Mouse (Mus musculus) stomach, embryonic 15.5 days (tissue): ENCODE data around the gene Gm20388. TPM values are rescaled to one million over a fixed set of nuclear protein-coding genes. Genes with fewer than 3 reads are reported as not detected.

ENCODE experiments used
- ATAC-seq: fragments of 200-750 bp; cut with Nextera tagmentation; 2 replicates; pipeline ENCODE4 v1.8.0; 2017; ENCODE audit warnings: low read depth, moderate number of reproducible peaks, moderate TSS enrichment; ENCODE audit not compliant: insufficient read depth, low FRiP score
- H3K27ac ChIP-seq: fragments of 300-500 bp; sonication (generic); 2 replicates; pipeline ENCODE4 v1.5.1; 2015; ENCODE audit warnings: mild to moderate bottlenecking, inconsistent platforms
- H3K27me3 ChIP-seq: fragments of 300-500 bp; sonication (generic); replicated peaks from 2 replicates; pipeline ENCODE4 v1.6.1; 2015; ENCODE audit warnings: inconsistent platforms
- H3K36me3 ChIP-seq: fragments of 300-500 bp; sonication (generic); 2 replicates; pipeline ENCODE4 v1.6.1; 2015; ENCODE audit warnings: inconsistent platforms
- H3K4me1 ChIP-seq: fragments of 300-500 bp; sonication (generic); 2 replicates; pipeline ENCODE4 v1.6.1; 2015; ENCODE audit warnings: inconsistent platforms
- H3K4me2 ChIP-seq: fragments of 300-500 bp; sonication (generic); 2 replicates; pipeline ENCODE4 v1.6.1; 2015; ENCODE audit warnings: mild to moderate bottlenecking, inconsistent platforms
- H3K4me3 ChIP-seq: fragments of 300-500 bp; sonication (generic); replicated peaks from 2 replicates; pipeline ENCODE4 v1.5.1; 2015; ENCODE audit warnings: inconsistent platforms
- H3K9ac ChIP-seq: fragments of 300-500 bp; sonication (generic); 2 replicates; pipeline ENCODE4 v1.6.1; 2015; ENCODE audit warnings: inconsistent platforms
- H3K9me3 ChIP-seq: fragments of 300-500 bp; sonication (generic); 2 replicates; pipeline ENCODE4 v1.6.1; 2016; ENCODE audit warnings: inconsistent platforms
- WGBS: fragments of 180-500 bp; shearing (Covaris S2); methylation state at CpG from one replicate; pipeline ENCODE4 v1.1.7; 2015; 5-methylcytosine and 5-hydroxymethylcytosine counted together
- polyA plus RNA-seq: library from polyadenylated mRNA; unstranded; fragments of >200 nt; fragmentation: Nextera tagmentation; extraction: Ambion mirVana; gene quantifications from 2 replicates; pipeline ENCODE4 v1.2.1, GENCODE M21; 2015

The Gm20388 gene
- polyA plus RNA-seq, 1 experiment from 2014 or later: not detected

DNA sequence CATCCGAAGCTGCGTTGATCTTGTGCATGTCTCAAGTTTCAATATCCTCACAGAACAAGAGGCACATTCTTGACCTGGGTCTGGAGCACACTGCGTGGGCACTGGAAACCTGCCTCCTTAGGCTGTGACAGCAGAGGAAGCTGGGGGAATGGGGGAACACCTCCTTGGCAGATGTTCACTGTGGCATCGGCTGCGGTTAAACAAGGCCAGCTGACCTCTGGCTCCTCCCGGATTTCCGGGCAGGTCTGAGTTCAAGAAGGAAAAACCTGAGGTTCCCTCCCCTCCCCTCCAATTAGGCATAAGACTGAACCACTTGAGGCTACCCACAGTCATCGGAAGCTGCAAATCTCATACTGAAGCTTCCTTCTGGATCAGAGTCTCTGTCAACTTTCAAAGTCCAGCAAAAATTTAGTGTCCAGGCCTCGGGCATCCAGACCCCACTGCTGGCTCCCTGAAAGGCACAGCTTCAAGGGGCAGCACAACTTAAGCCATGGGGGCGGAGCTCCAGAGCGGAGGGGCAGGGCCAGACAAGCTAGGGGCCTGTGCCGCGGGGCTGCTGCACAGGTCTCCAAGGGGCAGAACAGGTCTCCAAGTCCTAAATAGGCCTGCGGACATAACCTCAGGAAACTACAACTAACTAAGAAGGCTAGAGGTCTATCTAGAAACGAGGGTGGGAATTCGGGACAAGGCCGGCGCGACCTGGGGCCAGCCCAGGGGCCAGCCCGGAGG, 2370.1 kb downstream of the Gm20388 start:
- peak overlapping the region; percentile 69 for H3K4me3 ChIP-seq
- peak overlapping the region; percentile 96 for H3K4me2 ChIP-seq
- 8% methylated on average over 20 of the region's 20 CpGs for WGBS
- peak overlapping the region; percentile 83 for H3K27ac ChIP-seq
- no peaks in the 10 kb centered on the region for H3K36me3 ChIP-seq
- H3K9me3 ChIP-seq: no peaks in the 10 kb centered on the region
- no peaks in the 10 kb centered on the region for H3K27me3 ChIP-seq
- H3K4me1 ChIP-seq: peaks cover 40% of the 10 kb centered on the region
- 0 out of 2 replicates have a peak overlapping the region, but pooled peaks have one; percentile 10 for H3K9ac ChIP-seq
- peak; percentile 27 for ATAC-seq

DNA sequence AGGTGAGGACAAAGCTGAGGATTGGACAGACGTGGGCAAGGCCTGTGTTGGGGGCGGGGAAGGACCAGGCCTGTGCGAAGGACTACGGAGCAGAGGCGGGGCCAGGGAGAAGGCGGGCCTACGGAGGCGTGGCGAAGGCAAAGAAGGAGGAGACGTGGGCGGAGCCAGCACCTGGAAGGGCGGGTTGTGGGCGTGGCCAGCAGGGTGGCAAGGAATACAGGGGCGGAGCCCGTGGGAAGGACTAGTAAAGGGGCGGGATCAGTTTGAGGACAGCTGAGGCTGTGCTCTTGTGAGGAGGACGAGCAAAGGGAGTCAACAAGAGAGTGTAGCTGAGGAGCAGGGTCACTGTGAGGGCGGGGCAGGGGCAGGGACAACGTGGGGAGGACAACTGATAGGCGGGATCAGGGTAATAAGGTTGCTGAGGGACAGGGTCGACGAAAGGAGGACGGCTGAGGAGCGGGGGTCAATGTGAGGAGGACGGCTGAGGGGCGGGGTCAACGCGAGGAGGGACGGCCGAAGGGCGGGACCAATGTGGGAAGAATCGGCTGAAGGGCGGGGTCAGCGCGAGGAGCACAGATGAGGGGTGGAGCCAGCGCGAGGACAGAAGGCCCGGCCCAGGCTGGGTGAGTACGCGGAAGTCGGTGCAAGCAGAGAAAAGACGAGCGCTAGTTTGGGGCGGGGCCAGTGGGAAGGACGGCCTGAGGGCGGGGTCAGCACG, 2370.8 kb downstream of the Gm20388 start:
- ATAC-seq: peak; percentile 91
- no peaks in the 10 kb centered on the region for H3K27me3 ChIP-seq
- no peaks in the 10 kb centered on the region for H3K9me3 ChIP-seq
- H3K27ac ChIP-seq: peak overlapping the region; percentile 83
- WGBS: under 1% methylated on average over 42 of the region's 47 CpGs
- peaks cover 43% of the 10 kb centered on the region for H3K4me1 ChIP-seq
- no peaks in the 10 kb centered on the region for H3K36me3 ChIP-seq
- H3K4me2 ChIP-seq: peak overlapping the region; percentile 96
- peak overlapping the region; percentile 69 for H3K4me3 ChIP-seq
- H3K9ac ChIP-seq: 0 out of 2 replicates have a peak overlapping the region, but pooled peaks have one; percentile 10

DNA sequence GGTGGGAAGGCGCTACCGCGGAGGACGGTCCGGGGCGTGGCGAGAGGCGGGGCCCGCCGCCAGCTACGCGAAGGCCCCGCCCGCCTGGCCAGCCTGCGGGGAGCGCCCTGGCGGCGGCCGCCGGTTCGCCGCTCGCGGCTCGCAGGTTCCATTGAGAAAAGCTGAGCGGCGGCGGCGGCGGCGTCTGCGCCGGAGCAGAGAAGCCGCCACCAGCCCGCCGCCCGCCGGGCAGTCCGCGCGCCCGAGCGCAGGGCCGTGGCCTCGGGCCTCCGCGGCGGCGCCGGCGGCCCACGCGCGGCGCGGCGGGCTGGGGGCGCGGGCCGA, 2371.4 kb downstream of the Gm20388 start, which contains the start of gene Zfpm1:
TSS of gene Zfpm1 (plus strand) at position 107 of the 324 bp plus-strand sequence.
- Histone ChIP-seq H3K27me3 (no peaks in the 10 kb centered on the region), H3K4me1 (peaks cover 46% of the 10 kb centered on the region), H3K9ac (peak within 1 kb of the TSS; percentile 77), H3K4me2 (peak within 1 kb of the TSS; percentile 96), H3K4me3 (peak within 1 kb of the TSS; percentile 69), H3K36me3 (no peaks in the 10 kb centered on the region), H3K9me3 (no peaks in the 10 kb centered on the region), H3K27ac (peak within 1 kb of the TSS; percentile 83)
- under 1% methylated on average over 43 of the region's 60 CpGs for WGBS
- no peak for ATAC-seq

DNA sequence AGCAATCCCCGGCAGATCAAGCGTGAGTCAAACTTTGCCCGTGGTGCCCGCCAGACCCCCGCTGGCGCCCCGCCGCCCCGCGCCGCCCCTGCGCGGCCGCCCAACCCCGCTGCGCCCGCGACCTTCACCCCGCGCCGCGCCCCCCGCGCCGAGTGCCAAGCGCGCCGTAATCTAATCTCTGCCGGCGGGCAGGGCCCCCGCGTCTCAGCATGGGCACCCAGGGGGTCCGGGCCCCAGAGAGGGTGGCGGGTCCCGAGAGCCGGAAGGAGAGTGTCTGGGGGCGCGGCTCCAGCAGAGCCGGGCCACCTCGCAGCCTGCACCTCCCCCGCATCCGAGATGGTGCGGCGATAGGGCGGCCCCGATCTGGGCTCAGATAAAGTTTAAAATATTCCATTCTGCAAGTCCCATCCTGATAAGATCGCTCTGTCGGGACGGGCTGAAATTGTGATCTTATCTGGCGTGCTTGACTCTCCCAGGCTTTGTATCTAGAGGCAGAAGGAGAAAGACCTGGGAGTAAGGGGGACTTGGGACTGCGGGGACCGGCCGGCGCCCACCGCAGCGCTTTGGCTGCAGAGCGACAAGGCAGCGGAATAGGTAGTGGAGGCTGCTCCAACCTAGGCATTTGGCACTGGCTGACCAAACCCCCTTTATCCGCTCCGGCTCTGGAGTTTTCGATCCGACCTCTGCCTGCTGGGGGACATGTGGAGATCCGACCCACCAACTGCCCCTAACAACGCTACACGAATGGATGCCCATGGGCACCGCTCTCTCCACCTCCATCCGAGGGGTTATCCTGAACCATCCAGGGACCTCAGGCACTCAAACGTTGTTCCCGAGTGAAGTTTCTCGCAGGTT, 2372.1 kb downstream of the Gm20388 start:
- WGBS: 1% methylated on average over 67 of the region's 70 CpGs
- Histone ChIP-seq H3K27ac (peak overlapping the region; percentile 83), H3K4me3 (peak overlapping the region; percentile 69), H3K4me1 (peaks cover 46% of the 10 kb centered on the region), H3K9me3 (no peaks in the 10 kb centered on the region), H3K9ac (peak overlapping the region; percentile 77), H3K4me2 (peak overlapping the region; percentile 96), H3K36me3 (no peaks in the 10 kb centered on the region), H3K27me3 (no peaks in the 10 kb centered on the region)
- no peak for ATAC-seq

DNA sequence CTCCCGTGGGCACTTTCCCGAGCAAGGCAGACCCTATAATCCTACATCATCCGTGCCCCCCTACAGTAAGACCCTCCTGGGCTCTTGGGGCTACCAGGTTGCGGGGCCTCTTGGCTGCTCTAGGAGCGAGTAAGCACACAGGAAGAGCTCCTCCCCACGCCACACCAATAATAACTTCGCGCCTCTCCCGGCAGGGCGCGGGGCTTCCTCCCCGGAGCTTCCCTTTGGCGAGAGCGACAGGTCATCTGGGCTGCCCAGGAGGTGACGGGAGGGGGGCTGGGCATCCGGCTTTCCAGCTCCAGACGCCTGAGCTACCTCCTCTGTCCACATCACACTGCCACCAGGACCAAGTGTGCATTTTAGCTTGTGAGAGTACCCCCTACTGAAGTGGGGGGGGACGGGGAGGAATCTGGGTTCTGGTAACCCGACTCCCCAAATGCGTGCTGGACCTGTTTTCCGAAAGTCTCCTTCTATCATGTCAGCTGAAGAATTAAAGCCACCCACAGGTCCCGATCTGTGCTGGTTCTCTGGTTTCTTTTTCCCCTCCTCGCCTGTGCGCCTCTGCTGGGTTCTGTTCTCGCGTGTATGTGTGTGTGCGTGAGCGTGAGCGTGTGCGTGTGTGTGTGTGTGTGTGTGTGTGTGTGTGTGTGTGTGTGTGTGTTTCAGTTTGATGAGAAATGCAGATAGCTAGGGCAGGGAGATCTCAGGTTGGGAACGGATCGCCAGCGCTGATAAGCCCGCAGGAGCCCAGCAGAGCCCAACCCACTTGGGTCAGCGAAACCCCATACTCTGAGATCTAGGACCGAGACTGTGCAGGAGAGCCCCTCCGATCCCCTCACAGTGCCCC, 2372.9 kb downstream of the Gm20388 start:
- Histone ChIP-seq H3K4me2 (peak overlapping the region; percentile 96), H3K36me3 (no peaks in the 10 kb centered on the region), H3K9ac (peak overlapping the region; percentile 54), H3K27me3 (no peaks in the 10 kb centered on the region), H3K4me3 (peak overlapping the region; percentile 69), H3K27ac (peak overlapping the region; percentile 83), H3K9me3 (no peaks in the 10 kb centered on the region), H3K4me1 (peaks cover 46% of the 10 kb centered on the region)
- no peak for ATAC-seq
- WGBS: under 1% methylated on average over 37 of the region's 37 CpGs

DNA sequence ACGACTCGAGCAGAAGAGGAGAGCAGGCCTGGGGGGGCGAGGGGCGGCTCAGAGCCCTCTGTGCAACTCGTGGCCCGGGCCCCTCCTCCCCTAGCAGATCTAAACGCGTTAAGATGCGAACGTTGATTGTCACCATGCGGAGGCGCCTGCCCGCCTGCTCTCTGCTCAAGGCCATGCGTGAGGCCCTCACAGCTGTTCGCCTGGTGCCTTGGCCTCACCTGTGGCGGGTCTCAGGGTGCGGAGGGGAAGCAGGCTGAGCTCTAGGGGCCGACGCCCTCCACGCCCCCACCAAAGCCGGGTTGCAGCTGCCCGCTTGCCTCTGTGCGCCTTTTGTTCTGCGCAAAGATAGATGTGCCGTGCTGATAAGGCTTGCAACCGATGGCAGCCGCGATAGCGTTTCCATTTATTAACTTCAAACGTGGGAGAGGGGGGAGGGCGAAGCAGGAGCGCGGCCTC, 2373.6 kb downstream of the Gm20388 start:
- ATAC-seq: no peak
- Histone ChIP-seq H3K27me3 (no peaks in the 10 kb centered on the region), H3K9ac (peak overlapping the region; percentile 54), H3K27ac (peak overlapping the region; percentile 83), H3K36me3 (no peaks in the 10 kb centered on the region), H3K4me2 (peak overlapping the region; percentile 96), H3K4me1 (peaks cover 46% of the 10 kb centered on the region), H3K4me3 (peak overlapping the region; percentile 69), H3K9me3 (no peaks in the 10 kb centered on the region)
- WGBS: 2% methylated on average over 33 of the region's 33 CpGs

DNA sequence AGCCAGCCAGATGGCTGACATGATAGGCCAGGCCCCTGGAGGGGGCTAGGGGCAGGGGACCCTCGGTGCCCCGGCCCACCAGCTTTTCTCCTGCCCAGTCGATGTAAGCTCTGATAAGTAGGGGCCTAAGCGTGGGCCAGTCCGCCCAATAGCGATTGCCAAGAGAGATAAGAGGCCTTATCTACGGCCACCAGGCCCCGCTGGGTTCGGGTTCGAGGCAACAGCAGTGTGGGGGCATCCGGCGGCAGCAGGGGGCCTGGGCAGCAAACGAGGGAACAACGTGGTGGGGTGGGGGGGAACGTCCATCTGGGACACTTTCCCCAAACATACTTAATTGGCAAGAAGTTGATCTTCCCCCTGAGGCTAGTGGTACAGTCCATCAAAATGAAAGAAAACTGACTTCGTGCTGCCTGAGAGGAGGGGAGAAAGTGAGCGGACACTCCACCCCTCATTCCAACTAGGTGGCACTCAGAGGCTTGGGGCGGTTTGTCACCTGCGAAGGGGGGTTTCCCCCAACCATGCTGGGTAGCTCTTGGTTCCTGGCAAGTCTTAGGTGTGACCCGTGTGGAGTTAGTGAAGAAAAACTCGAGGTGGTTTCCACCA, 2374.1 kb downstream of the Gm20388 start:
- H3K4me2 ChIP-seq: peak overlapping the region; percentile 96
- no peaks in the 10 kb centered on the region for H3K36me3 ChIP-seq
- WGBS: 12% methylated on average over 21 of the region's 21 CpGs
- H3K9ac ChIP-seq: peak overlapping the region; percentile 54; the same call in 1 of the 2 replicates
- H3K4me3 ChIP-seq: peak overlapping the region; percentile 69
- H3K4me1 ChIP-seq: peaks cover 46% of the 10 kb centered on the region
- H3K9me3 ChIP-seq: no peaks in the 10 kb centered on the region
- H3K27me3 ChIP-seq: no peaks in the 10 kb centered on the region
- peak overlapping the region; percentile 83 for H3K27ac ChIP-seq
- no peak for ATAC-seq

DNA sequence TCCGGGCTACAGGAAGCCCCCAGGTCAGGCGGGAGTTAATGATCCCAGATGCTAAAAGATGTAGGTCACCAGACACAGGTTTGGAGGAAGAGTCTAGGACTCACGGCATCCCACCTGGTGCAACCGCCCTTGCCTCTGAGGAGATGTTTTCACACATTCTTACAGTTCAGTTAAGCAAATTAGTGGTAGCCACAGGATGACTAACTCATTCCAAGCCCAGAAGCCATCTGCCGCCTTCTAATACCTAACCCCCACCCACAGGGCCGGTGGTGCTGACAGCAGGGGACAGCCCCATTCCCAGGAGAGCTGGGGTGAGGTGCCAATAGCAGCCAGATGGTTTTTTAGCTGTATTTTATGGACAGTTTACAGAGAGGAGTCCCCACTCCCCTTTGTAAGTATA, 2375.1 kb downstream of the Gm20388 start:
- Histone ChIP-seq H3K4me1 (peaks cover 47% of the 10 kb centered on the region), H3K36me3 (no peaks in the 10 kb centered on the region), H3K4me2 (peak overlapping the region; percentile 96), H3K4me3 (no peak overlapping the region), H3K9ac (no peak overlapping the region), H3K27me3 (no peaks in the 10 kb centered on the region), H3K27ac (peak overlapping the region; percentile 32), H3K9me3 (no peaks in the 10 kb centered on the region)
- 74% methylated on average over 6 of the region's 6 CpGs for WGBS
- no peak for ATAC-seq

DNA sequence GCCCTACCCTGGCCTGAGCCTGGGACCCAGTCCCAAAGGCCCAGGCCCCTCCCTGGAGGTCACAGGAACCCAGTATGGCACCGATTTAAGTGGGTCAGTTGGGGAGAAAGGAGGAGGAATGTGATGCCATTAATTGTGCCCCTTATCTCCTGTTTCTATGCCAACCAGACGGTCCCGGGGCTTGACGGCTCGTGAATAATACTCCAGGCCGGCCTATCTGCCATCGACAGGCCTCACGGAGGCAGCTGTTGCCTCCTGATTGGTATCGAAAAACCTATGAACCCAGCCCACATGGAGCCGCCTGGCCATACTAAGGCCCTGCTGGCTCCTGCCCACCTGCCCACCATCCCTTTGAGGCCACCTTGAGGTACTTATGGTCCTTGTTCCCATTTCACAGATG, 2376.3 kb downstream of the Gm20388 start:
- Histone ChIP-seq H3K4me2 (0 out of 2 replicates have a peak overlapping the region, but pooled peaks have one; percentile 1), H3K9ac (no peak overlapping the region), H3K27ac (peak overlapping the region; percentile 32; the same call in 1 of the 2 replicates), H3K36me3 (no peaks in the 10 kb centered on the region), H3K4me1 (peaks cover 51% of the 10 kb centered on the region), H3K27me3 (no peaks in the 10 kb centered on the region), H3K4me3 (no peak overlapping the region), H3K9me3 (no peaks in the 10 kb centered on the region)
- ATAC-seq: peak; percentile 11; the same call in 1 of the 2 replicates
- WGBS: 58% methylated on average over 10 of the region's 10 CpGs

DNA sequence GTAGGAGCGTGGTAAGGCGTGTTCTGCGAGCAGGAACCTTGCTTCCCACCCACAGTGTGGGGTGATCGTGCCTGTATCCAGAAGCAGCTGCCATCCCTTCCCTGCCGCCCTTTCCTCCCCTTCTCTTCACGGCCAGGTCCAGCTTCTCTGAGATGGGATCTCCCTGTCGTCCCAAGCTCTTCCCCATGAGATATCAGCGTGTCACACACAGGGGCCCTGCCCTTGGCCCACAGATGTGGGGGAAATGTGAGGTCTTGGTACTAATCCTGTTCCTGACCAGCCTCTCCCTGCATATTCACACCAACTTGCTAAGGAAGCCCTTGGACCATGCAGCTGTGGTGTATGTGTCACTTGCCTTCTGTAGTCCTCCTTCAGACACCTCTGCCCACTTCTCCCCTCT, 2377.1 kb downstream of the Gm20388 start:
- no peaks in the 10 kb centered on the region for H3K27me3 ChIP-seq
- no peak overlapping the region for H3K4me3 ChIP-seq
- no peak overlapping the region for H3K27ac ChIP-seq
- peaks cover 54% of the 10 kb centered on the region for H3K4me1 ChIP-seq
- no peak overlapping the region for H3K9ac ChIP-seq
- H3K9me3 ChIP-seq: no peaks in the 10 kb centered on the region
- no peaks in the 10 kb centered on the region for H3K36me3 ChIP-seq
- no peak for ATAC-seq
- H3K4me2 ChIP-seq: peak overlapping the region; percentile 16; the same call in 1 of the 2 replicates
- WGBS: 68% methylated on average over 8 of the region's 8 CpGs
